Mouse (Mus musculus): ENCODE measurements at regions not wholly inside any gene's neighbourhood (a gene's known extent, or its start where the extent isn't known, plus 50 kb on each side); places are given as distances from the start of the nearest gene placed in this dataset.

- in situ Hi-C loops (cut with MboI): loop anchor here (25.0 kb wide), 1 partner anchor 348 kb away; no protein-coding TSS in a partner anchor
These were observed 68.9 kb downstream of the Tbx3 start for GRCm38 (mm10) chr5:119739386-119739785.

- in situ Hi-C loops (cut with MboI): loop anchor here (25.0 kb wide), 1 partner anchor 346 kb away; no protein-coding TSS in a partner anchor
These were observed 70.6 kb downstream of the Tbx3 start for GRCm38 (mm10) chr5:119741116-119741515.

GRCm38 (mm10) chr5:119743733-119744132 lies 73.3 kb downstream of the Tbx3 start:
- in situ Hi-C loops (cut with MboI): loop anchor here (25.0 kb wide), 1 partner anchor 344 kb away; no protein-coding TSS in a partner anchor

- in situ Hi-C loops (cut with MboI): loop anchor here (25.0 kb wide), 1 partner anchor 340 kb away; no protein-coding TSS in a partner anchor
These were observed 76.6 kb downstream of the Tbx3 start for GRCm38 (mm10) chr5:119747038-119747437.

- in situ Hi-C loops (cut with MboI): loop anchor here (25.0 kb wide), 1 partner anchor 339 kb away; no protein-coding TSS in a partner anchor
These were observed 78.2 kb downstream of the Tbx3 start for GRCm38 (mm10) chr5:119748667-119749066.

- in situ Hi-C loops (cut with MboI): loop anchor here (25.0 kb wide), 1 partner anchor 338 kb away; no protein-coding TSS in a partner anchor
These were observed 78.7 kb downstream of the Tbx3 start for GRCm38 (mm10) chr5:119749153-119749552.

- in situ Hi-C loops (cut with MboI): no loop called here
These were observed 76.7 kb upstream of the Tbx5 start for GRCm38 (mm10) chr5:119755782-119756181.

GRCm38 (mm10) chr5:119758880-119759279 lies 73.6 kb upstream of the Tbx5 start:
- in situ Hi-C loops (cut with MboI): no loop called here

GRCm38 (mm10) chr5:119762102-119762501 lies 70.4 kb upstream of the Tbx5 start:
- in situ Hi-C loops (cut with MboI): no loop called here

- in situ Hi-C loops (cut with MboI): no loop called here
These were observed 69.1 kb upstream of the Tbx5 start for GRCm38 (mm10) chr5:119763337-119763736.

GRCm38 (mm10) chr5:119766372-119766771 lies 66.1 kb upstream of the Tbx5 start:
- in situ Hi-C loops (cut with MboI): no loop called here

- in situ Hi-C loops (cut with MboI): no loop called here
These were observed 61.5 kb upstream of the Tbx5 start for GRCm38 (mm10) chr5:119770951-119771350.

- in situ Hi-C loops (cut with MboI): no loop called here
These were observed 56.2 kb upstream of the Tbx5 start for GRCm38 (mm10) chr5:119776106-119776887.

GRCm38 (mm10) chr5:119777836-119778235 lies 54.6 kb upstream of the Tbx5 start:
- in situ Hi-C loops (cut with MboI): no loop called here

GRCm38 (mm10) chr5:119781375-119781774 lies 51.1 kb upstream of the Tbx5 start:
- in situ Hi-C loops (cut with MboI): no loop called here
